Mouse (Mus musculus) lung, embryonic 14.5 days (tissue): ENCODE results near the gene Stambpl1. TPM values are rescaled to one million over a fixed set of nuclear protein-coding genes. Genes with fewer than 3 reads are reported as not detected.
A peak's percentile ranks its signal among the peaks of the same experiment; 100 is the strongest.

Experiments
- ATAC-seq: fragments of 200-750 bp; cut with Nextera tagmentation; 2 replicates; pipeline ENCODE4 v1.8.0; 2017; ENCODE audit warnings: mild to moderate bottlenecking, moderate TSS enrichment, moderate library complexity; ENCODE audit not compliant: insufficient read depth
- DNase-seq: peaks from one replicate; pipeline ENCODE4 v3.0.0-alpha.2; 2015
- H3K27ac ChIP-seq: fragments of 300-500 bp; sonication (generic); 2 replicates; pipeline ENCODE4 v1.5.1; 2014; ENCODE audit warnings: low read depth, mild to moderate bottlenecking, moderate library complexity
- H3K27me3 ChIP-seq: fragments of 300-500 bp; sonication (generic); 2 replicates; pipeline ENCODE4 v1.6.1; 2014; ENCODE audit warnings: low read length, control low read depth; ENCODE audit not compliant: insufficient read depth
- H3K36me3 ChIP-seq: fragments of 300-500 bp; sonication (generic); 2 replicates; pipeline ENCODE4 v1.6.1; 2014; ENCODE audit warnings: control low read depth; ENCODE audit not compliant: insufficient read depth
- H3K4me1 ChIP-seq: fragments of 300-500 bp; sonication (generic); 2 replicates; pipeline ENCODE4 v1.6.1; 2014; ENCODE audit warnings: antibody characterized with exemption, control low read depth; ENCODE audit not compliant: insufficient read depth
- H3K4me2 ChIP-seq: fragments of 300-500 bp; sonication (generic); 2 replicates; pipeline ENCODE4 v1.6.1; 2014; ENCODE audit warnings: mild to moderate bottlenecking
- H3K4me3 ChIP-seq: fragments of 300-500 bp; sonication (generic); 2 replicates; pipeline ENCODE4 v1.5.1; 2014; ENCODE audit warnings: low read depth, low read length
- H3K9ac ChIP-seq: fragments of 300-500 bp; sonication (generic); 2 replicates; pipeline ENCODE4 v1.6.1; 2014
- H3K9me3 ChIP-seq: fragments of 300-500 bp; sonication (generic); 2 replicates; pipeline ENCODE4 v1.6.1; 2016; ENCODE audit warnings: low read depth, low read length, control low read depth
- CTCF ChIP-seq: IDR thresholded peaks from 2 replicates; pipeline ENCODE4 v1.5.1; 2016; ENCODE audit warnings: antibody characterized with exemption, low read depth
- WGBS: fragments of 180-500 bp; shearing (Covaris S2); extraction: QIAGEN DNeasy Blood & Tissue Kit; methylation state at CpG from one replicate; pipeline ENCODE4 v1.1.7; 2014; 5-methylcytosine and 5-hydroxymethylcytosine counted together
- polyA plus RNA-seq: library from polyadenylated mRNA; unstranded; fragments of >200 nt; fragmentation: Nextera tagmentation; extraction: Ambion mirVana; gene quantifications from 2 replicates; pipeline ENCODE4 v1.2.1, GENCODE M21; 2014

Gene Stambpl1
- polyA plus RNA-seq, 1 experiment from 2014 or later = 11.1 TPM

GRCm38 (mm10) chr19:34262273-34262974 is 70.4 kb downstream of the Stambpl1 start:
- Histone ChIP-seq H3K4me2 (no peak overlapping the region), H3K27ac (no peak overlapping the region), H3K4me3 (no peak overlapping the region), H3K9me3 (no peaks in the 10 kb centered on the region), H3K9ac (no peak overlapping the region), H3K27me3 (no peaks in the 10 kb centered on the region), H3K4me1 (no peaks in the 10 kb centered on the region), H3K36me3 (no peaks in the 10 kb centered on the region)
- DNase-seq = no peak
- ATAC-seq = no peak
- 54% methylated on average over 2 of the region's 2 CpGs for whole genome bisulfite sequencing
- no peak for TF ChIP-seq CTCF

GRCm38 (mm10) chr19:34265604-34266193 is 73.7 kb downstream of the Stambpl1 start:
- Histone ChIP-seq H3K27ac (peak overlapping the region; percentile 50; the same call in 1 of the 2 replicates), H3K9ac (no peak overlapping the region), H3K4me3 (no peak overlapping the region), H3K27me3 (no peaks in the 10 kb centered on the region), H3K9me3 (no peaks in the 10 kb centered on the region), H3K4me1 (no peaks in the 10 kb centered on the region), H3K4me2 (no peak overlapping the region), H3K36me3 (no peaks in the 10 kb centered on the region)
- WGBS = 62% methylated on average over 5 of the region's 5 CpGs
- TF ChIP-seq CTCF = no peak
- no peak for ATAC-seq
- peak; percentile 52 for DNase-seq

GRCm38 (mm10) chr19:34268991-34269390 is 77.0 kb downstream of the Stambpl1 start:
- TF ChIP-seq CTCF = no peak
- no peak overlapping the region for H3K9ac ChIP-seq
- no peak overlapping the region for H3K4me3 ChIP-seq
- no peak overlapping the region for H3K27ac ChIP-seq
- ATAC-seq (peak; percentile 58; the same call in 1 of the 2 replicates), DNase-seq (peak; percentile 28)
- WGBS = 23% methylated on average over 1 of the region's 1 CpGs
- no peaks in the 10 kb centered on the region for H3K9me3 ChIP-seq
- no peaks in the 10 kb centered on the region for H3K36me3 ChIP-seq
- H3K27me3 ChIP-seq = no peaks in the 10 kb centered on the region
- no peaks in the 10 kb centered on the region for H3K4me1 ChIP-seq
- H3K4me2 ChIP-seq = no peak overlapping the region

- Histone ChIP-seq H3K4me2 (no peak overlapping the region), H3K36me3 (no peaks in the 10 kb centered on the region), H3K9me3 (no peaks in the 10 kb centered on the region), H3K9ac (no peak overlapping the region), H3K4me1 (no peaks in the 10 kb centered on the region), H3K27ac (no peak overlapping the region), H3K4me3 (no peak overlapping the region), H3K27me3 (no peaks in the 10 kb centered on the region)
- no peak; the same call in 1 of the 2 replicates for ATAC-seq
- WGBS = 79% methylated on average over 11 of the region's 11 CpGs
- peak; percentile 62 for DNase-seq
- TF ChIP-seq CTCF = no peak
Measured at GRCm38 (mm10) chr19:34270106-34270726, 78.2 kb downstream of the Stambpl1 start.

GRCm38 (mm10) chr19:34270824-34271464 is 78.9 kb downstream of the Stambpl1 start:
- DNase-seq (no peak), ATAC-seq (no peak)
- WGBS = 91% methylated on average over 13 of the region's 13 CpGs
- Histone ChIP-seq H3K27me3 (no peaks in the 10 kb centered on the region), H3K9me3 (no peaks in the 10 kb centered on the region), H3K36me3 (no peaks in the 10 kb centered on the region), H3K4me1 (no peaks in the 10 kb centered on the region), H3K27ac (no peak overlapping the region), H3K4me3 (no peak overlapping the region), H3K4me2 (no peak overlapping the region), H3K9ac (no peak overlapping the region)
- no peak for TF ChIP-seq CTCF

GRCm38 (mm10) chr19:34273073-34273472 is 81.0 kb downstream of the Stambpl1 start:
- H3K27me3 ChIP-seq = no peaks in the 10 kb centered on the region
- 91% methylated on average over 1 of the region's 1 CpGs for WGBS
- no peak overlapping the region for H3K27ac ChIP-seq
- no peak overlapping the region for H3K4me3 ChIP-seq
- H3K9me3 ChIP-seq = no peaks in the 10 kb centered on the region
- H3K36me3 ChIP-seq = no peaks in the 10 kb centered on the region
- no peaks in the 10 kb centered on the region for H3K4me1 ChIP-seq
- ATAC-seq (no peak), DNase-seq (no peak)
- H3K4me2 ChIP-seq = no peak overlapping the region
- H3K9ac ChIP-seq = no peak overlapping the region
- TF ChIP-seq CTCF = no peak

- DNase-seq = peak; percentile 50
- H3K4me2 ChIP-seq = no peak overlapping the region
- no peaks in the 10 kb centered on the region for H3K27me3 ChIP-seq
Measured at GRCm38 (mm10) chr19:34278078-34278477, 86.0 kb downstream of the Stambpl1 start.

More at GRCm38 (mm10) chr19:34278078-34278477, 86.0 kb downstream of the Stambpl1 start:
- H3K4me3 ChIP-seq = no peak overlapping the region
- no peak overlapping the region for H3K9ac ChIP-seq
- no peaks in the 10 kb centered on the region for H3K9me3 ChIP-seq
- WGBS = 68% methylated on average over 3 of the region's 3 CpGs
- no peak for ATAC-seq
- H3K27ac ChIP-seq = no peak overlapping the region
- no peaks in the 10 kb centered on the region for H3K4me1 ChIP-seq
- no peak for TF ChIP-seq CTCF
- H3K36me3 ChIP-seq = no peaks in the 10 kb centered on the region
